Mouse (Mus musculus) kidney, embryonic 16.5 days (tissue): Measurements from ENCODE around the gene Nin. TPM values are rescaled to one million over a fixed set of nuclear protein-coding genes. Genes with fewer than 3 reads are reported as not detected.
A peak's percentile ranks its signal among the peaks of the same experiment; 100 is the strongest.

Experiments used
- ATAC-seq: fragments of 200-750 bp; cut with Nextera tagmentation; 2 replicates; pipeline ENCODE4 v1.8.0; 2017; ENCODE audit warnings: moderate TSS enrichment; ENCODE audit not compliant: low FRiP score, low TSS enrichment
- H3K27ac ChIP-seq: fragments of 300-500 bp; sonication (generic); 2 replicates; pipeline ENCODE4 v1.5.1; 2014; ENCODE audit warnings: low read length
- H3K27me3 ChIP-seq: fragments of 300-500 bp; sonication (generic); 2 replicates; pipeline ENCODE4 v1.6.1; 2014; ENCODE audit warnings: low read length, control low read depth, mixed read lengths; ENCODE audit not compliant: insufficient read depth
- H3K36me3 ChIP-seq: fragments of 300-500 bp; sonication (generic); 2 replicates; pipeline ENCODE4 v1.6.1; 2014; ENCODE audit warnings: low read length, control low read depth, mixed read lengths; ENCODE audit not compliant: insufficient read depth
- H3K4me1 ChIP-seq: fragments of 300-500 bp; sonication (generic); 2 replicates; pipeline ENCODE4 v1.6.1; 2014; ENCODE audit warnings: low read length, control low read depth, mixed read lengths; ENCODE audit not compliant: insufficient read depth
- H3K4me2 ChIP-seq: fragments of 300-500 bp; sonication (generic); replicated peaks from 2 replicates; pipeline ENCODE4 v1.6.1; 2014; ENCODE audit warnings: low read depth, low read length
- H3K4me3 ChIP-seq: fragments of 300-500 bp; sonication (generic); 2 replicates; pipeline ENCODE4 v1.5.1; 2014; ENCODE audit warnings: mild to moderate bottlenecking, low read length
- H3K9ac ChIP-seq: fragments of 300-500 bp; sonication (generic); replicated peaks from 2 replicates; pipeline ENCODE4 v1.6.1; 2014; ENCODE audit warnings: low read length
- H3K9me3 ChIP-seq: fragments of 300-500 bp; sonication (generic); 2 replicates; pipeline ENCODE4 v1.6.1; 2016; ENCODE audit warnings: low read length, control low read depth
- WGBS: fragments of 180-500 bp; shearing (Covaris S2); extraction: QIAGEN DNeasy Blood & Tissue Kit; methylation state at CpG from one replicate; pipeline ENCODE4 v1.1.7; 2014; 5-methylcytosine and 5-hydroxymethylcytosine counted together
- polyA plus RNA-seq: library from polyadenylated mRNA; unstranded; fragments of >200 nt; fragmentation: Nextera tagmentation; extraction: Ambion mirVana; gene quantifications from 2 replicates; pipeline ENCODE4 v1.2.1, GENCODE M21; 2015

Nin gene
- polyA plus RNA-seq, result 12.0 and 13.4 TPM in 2 replicates

DNA sequence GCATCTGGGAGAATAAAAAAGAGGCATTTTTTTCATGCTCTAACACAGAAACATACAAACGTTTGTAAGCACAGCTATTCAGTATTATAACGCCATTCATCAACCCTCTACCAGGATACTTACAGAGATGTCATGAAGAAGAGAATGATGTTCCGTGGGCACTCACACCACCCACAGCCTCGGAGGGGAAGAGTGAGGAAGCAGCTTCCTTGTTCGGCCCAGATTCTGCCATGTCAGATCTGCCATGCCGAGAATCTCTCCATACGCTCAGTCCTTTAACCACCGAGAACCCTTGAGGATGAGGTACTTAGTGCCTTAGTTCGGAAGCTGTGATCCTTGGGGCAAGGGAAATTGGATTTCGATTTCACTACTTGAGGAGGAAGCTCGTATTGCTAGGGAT, at the start of gene Nin:
Nin (minus strand) TSS at position 367 of the 400 bp plus-strand sequence.
- H3K27ac ChIP-seq, result peak within 1 kb of the TSS; percentile 44
- 68% methylated on average over 11 of the region's 11 CpGs for WGBS

DNA sequence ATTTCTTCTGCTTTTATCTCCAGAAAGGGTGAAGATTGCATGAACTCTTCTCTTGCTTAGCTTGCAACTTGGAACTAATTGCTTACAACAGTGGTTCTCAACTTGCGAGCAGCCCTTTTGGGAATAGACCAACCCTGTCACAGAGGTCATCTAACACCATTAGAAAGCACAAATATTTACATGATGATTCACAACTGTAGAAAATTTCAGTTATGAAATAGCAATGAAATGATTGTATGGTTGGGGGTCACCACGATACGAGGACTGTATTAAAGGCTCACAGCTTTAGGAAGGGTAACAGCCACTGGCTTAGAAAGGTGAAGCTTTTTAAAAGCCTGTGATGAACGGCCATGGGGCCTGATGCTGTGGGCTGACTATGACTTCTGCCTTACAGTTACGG, 47.5 kb upstream of the Nin start:
- Histone ChIP-seq H3K4me1 (0 out of 2 replicates have a peak, but pooled peaks cover 2% of the 10 kb centered on the region), H3K9me3 (no peaks in the 10 kb centered on the region), H3K4me2 (no peak overlapping the region), H3K9ac (no peak overlapping the region), H3K27me3 (no peaks in the 10 kb centered on the region), H3K4me3 (no peak overlapping the region), H3K36me3 (no peaks in the 10 kb centered on the region), H3K27ac (no peak overlapping the region)
- WGBS, result 68% methylated on average over 5 of the region's 5 CpGs
- ATAC-seq, result no peak

More for the DNA sequence above, at the start of gene Nin:
- H3K4me2 ChIP-seq, result peak within 1 kb of the TSS; percentile 82; the same call in 1 of the 2 replicates
- peaks cover 23% of the 10 kb centered on the region for H3K4me1 ChIP-seq
- no peak within 1 kb of the TSS for H3K9ac ChIP-seq
- H3K9me3 ChIP-seq, result no peaks in the 10 kb centered on the region
- H3K4me3 ChIP-seq, result no peak within 1 kb of the TSS; the same call in 1 of the 2 replicates
- H3K27me3 ChIP-seq, result no peaks in the 10 kb centered on the region
- ATAC-seq, result no peak
- H3K36me3 ChIP-seq, result no peaks in the 10 kb centered on the region

DNA sequence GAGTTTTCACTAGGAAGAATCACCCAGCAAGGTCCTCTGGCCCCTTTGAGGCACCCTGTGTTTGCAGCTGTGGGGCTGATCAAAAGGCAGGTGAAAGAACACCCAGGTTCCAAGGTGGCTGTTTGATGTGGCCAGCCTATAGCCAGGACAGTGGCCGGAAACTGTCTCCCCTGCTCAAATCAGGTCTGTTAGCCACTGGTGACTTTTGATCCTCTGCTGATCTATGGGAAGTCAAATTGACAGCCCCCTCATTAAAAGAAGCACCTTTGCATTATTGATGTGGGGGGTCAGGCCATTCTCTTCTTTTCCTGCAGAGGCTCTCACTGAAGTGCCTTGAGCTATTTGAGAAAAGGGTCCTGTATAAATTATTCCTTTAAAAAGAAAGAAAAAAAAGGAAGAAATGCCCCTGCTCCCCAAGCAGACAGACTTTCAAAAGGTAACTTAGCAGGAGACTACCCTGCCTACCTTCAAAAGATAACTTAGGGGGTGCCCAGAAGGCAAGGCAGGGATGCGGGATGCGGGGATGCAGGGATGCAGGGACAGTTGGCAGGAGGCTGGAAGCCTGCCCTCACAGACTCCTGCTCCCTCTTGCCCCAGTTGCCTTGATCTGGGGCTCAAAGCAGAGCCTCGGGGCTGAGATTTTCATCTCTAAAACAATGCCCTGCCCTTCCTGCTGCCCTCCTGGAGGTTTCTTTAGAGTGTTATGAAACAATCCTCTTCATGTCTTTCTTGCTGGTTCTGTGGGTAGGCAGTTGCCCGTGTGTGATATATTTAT, 44.0 kb upstream of the Nin start:
- no peak overlapping the region for H3K4me3 ChIP-seq
- H3K27me3 ChIP-seq, result no peaks in the 10 kb centered on the region
- H3K27ac ChIP-seq, result no peak overlapping the region
- H3K36me3 ChIP-seq, result no peaks in the 10 kb centered on the region
- WGBS, result 49% methylated on average over 5 of the region's 5 CpGs
- H3K4me2 ChIP-seq, result no peak overlapping the region
- no peak overlapping the region for H3K9ac ChIP-seq
- no peaks in the 10 kb centered on the region for H3K4me1 ChIP-seq
- H3K9me3 ChIP-seq, result no peaks in the 10 kb centered on the region
- ATAC-seq, result no peak

DNA sequence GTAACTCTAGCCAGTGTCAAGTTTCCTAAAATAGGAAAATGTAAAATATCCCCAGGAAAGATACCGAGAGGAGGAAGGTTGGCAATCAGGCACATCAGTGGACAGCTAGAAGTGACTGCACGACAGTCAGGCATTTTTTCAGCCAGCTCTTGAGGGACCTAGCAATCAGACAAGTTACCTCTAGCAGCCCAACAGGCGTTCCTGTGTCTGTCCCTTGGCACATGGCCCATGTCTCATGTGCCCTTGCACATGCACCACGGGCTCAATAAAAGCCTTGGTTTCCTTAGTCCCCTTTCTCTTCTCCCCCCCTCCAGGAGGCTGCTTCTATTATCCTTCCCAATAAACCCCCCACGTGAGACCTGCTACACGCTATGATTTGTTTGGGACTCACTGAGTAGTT, 42.7 kb upstream of the Nin start:
- Histone ChIP-seq H3K27ac (no peak overlapping the region), H3K4me3 (no peak overlapping the region), H3K36me3 (no peaks in the 10 kb centered on the region), H3K9ac (no peak overlapping the region), H3K4me2 (no peak overlapping the region), H3K4me1 (no peaks in the 10 kb centered on the region), H3K27me3 (no peaks in the 10 kb centered on the region), H3K9me3 (no peaks in the 10 kb centered on the region)
- no peak for ATAC-seq
- 75% methylated on average over 6 of the region's 6 CpGs for WGBS

DNA sequence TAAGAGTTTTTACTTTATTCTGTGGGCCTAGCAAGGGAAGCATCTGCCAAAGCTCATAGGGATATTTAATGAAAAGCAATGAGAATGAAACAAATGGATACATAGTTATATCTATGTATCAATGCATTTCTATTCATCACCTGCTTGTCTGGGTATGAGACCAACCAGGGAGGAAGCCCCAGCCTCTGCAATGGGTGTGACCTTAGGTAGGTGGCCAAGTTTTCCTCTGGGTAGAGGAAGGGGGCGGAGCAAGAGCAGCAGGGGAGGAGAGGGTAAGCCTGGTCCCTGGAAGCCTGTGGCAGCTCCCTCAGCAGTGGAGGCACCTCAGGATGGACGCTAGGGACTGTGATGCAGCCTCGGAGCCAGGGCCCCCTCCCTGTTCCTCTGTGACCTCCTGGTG, 40.3 kb upstream of the Nin start, which contains the start of gene Abhd12b:
Abhd12b (plus strand) TSS at position 301 of the 400 bp plus-strand sequence.
- Histone ChIP-seq H3K9me3 (no peaks in the 10 kb centered on the region), H3K36me3 (no peaks in the 10 kb centered on the region), H3K9ac (no peak within 1 kb of the TSS), H3K27me3 (no peaks in the 10 kb centered on the region), H3K27ac (no peak within 1 kb of the TSS), H3K4me3 (no peak within 1 kb of the TSS), H3K4me2 (no peak within 1 kb of the TSS), H3K4me1 (0 out of 2 replicates have a peak, but pooled peaks cover 2% of the 10 kb centered on the region)
- ATAC-seq, result no peak
- 43% methylated on average over 3 of the region's 3 CpGs for WGBS

DNA sequence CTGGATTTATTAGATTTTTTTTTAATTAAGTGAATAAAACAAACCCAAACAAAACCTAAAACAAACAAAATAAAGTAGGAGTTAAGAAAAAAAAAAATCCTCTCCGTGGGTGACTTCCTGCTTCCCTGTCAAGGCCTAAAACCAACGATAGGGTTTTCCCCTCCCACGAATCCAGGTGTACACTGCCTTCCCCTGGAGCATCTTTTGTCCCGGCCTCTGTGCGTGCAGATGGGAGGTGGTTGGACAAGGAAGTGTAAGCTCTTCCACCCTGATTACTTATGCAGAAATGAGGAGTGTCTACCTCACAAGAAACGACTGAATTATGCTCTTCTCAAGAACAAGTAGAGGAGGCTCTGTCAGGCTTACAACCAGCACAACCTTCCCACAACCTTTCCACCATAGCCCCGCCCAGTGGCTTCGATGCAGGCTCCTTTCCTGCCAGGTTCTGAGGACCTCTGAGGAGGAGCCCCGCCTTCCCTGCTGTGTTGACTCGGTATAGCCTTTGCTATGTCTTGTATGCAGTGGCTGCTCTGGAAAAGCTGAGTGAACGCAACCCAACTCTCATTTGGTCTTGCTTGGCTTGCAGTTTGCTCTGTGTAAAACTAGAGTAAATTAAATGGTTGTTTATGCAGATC, 35.2 kb upstream of the Nin start:
- H3K9ac ChIP-seq, result 0 out of 2 replicates have a peak overlapping the region, but pooled peaks have one; percentile 37
- WGBS, result 14% methylated on average over 11 of the region's 11 CpGs
- no peaks in the 10 kb centered on the region for H3K9me3 ChIP-seq
- peaks cover 25% of the 10 kb centered on the region for H3K4me1 ChIP-seq
- no peaks in the 10 kb centered on the region for H3K36me3 ChIP-seq
- H3K4me2 ChIP-seq, result peak overlapping the region; percentile 56
- H3K27ac ChIP-seq, result no peak overlapping the region
- no peaks in the 10 kb centered on the region for H3K27me3 ChIP-seq
- no peak for ATAC-seq
- peak overlapping the region; percentile 46 for H3K4me3 ChIP-seq

DNA sequence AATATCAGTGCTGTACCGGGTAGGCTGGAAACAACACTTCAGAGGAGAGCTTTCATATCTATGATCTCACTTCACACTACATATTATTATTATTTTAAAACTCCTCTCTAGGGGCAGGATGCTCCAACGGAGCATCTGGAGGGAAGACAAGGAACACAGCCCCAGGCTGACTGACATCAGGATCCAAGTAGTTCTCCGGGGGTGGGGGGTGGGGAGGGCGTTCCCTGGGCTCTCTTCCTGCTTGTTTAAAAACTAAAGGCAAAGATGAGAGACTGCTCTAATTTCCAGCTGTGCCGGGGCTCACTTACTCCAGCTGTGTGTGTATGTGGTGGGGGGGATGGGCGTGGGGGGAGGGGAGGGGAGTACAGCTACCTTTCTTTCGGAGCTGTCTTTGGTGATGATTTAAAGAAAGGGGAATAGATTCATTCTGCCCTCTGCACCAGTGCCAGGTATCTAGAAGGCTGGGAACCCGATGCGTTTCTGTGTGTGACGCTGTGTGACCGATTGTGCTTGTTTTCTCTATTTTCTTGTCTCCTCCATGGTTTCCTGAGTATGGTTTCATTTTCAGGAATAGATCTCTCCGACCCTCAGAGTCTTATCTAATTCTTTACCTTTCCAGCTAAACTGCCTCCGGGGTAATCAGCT, 34.6 kb upstream of the Nin start:
- no peak for ATAC-seq
- Histone ChIP-seq H3K36me3 (no peaks in the 10 kb centered on the region), H3K4me1 (peaks cover 25% of the 10 kb centered on the region), H3K4me3 (peak overlapping the region; percentile 46), H3K27me3 (no peaks in the 10 kb centered on the region), H3K27ac (no peak overlapping the region), H3K9me3 (no peaks in the 10 kb centered on the region), H3K4me2 (peak overlapping the region; percentile 56), H3K9ac (peak overlapping the region; percentile 54)
- 2% methylated on average over 13 of the region's 13 CpGs for WGBS

DNA sequence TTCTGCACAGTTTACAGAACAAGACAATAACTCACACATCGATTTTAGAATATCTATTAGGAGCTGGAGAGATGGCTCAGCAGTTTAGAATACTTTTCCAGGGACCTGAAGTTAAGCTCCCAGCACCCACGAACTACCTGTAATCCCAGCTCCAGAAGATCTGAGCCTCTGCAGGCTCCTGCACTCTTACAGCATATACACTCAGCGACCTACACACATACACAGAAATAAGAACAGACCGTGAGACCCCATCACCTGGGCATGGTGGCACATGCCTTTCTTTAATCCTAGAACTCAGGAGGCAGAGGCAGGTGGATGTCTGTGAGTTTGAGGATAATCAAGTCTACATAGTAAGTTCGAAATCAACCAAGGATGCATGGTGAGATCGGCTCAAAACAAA, 32.1 kb upstream of the Nin start:
- no peak overlapping the region for H3K4me2 ChIP-seq
- 88% methylated on average over 6 of the region's 6 CpGs for WGBS
- H3K9ac ChIP-seq, result no peak overlapping the region
- H3K27me3 ChIP-seq, result no peaks in the 10 kb centered on the region
- H3K9me3 ChIP-seq, result no peaks in the 10 kb centered on the region
- no peaks in the 10 kb centered on the region for H3K36me3 ChIP-seq
- no peak overlapping the region for H3K4me3 ChIP-seq
- no peak for ATAC-seq
- H3K27ac ChIP-seq, result no peak overlapping the region
- peaks cover 25% of the 10 kb centered on the region for H3K4me1 ChIP-seq

DNA sequence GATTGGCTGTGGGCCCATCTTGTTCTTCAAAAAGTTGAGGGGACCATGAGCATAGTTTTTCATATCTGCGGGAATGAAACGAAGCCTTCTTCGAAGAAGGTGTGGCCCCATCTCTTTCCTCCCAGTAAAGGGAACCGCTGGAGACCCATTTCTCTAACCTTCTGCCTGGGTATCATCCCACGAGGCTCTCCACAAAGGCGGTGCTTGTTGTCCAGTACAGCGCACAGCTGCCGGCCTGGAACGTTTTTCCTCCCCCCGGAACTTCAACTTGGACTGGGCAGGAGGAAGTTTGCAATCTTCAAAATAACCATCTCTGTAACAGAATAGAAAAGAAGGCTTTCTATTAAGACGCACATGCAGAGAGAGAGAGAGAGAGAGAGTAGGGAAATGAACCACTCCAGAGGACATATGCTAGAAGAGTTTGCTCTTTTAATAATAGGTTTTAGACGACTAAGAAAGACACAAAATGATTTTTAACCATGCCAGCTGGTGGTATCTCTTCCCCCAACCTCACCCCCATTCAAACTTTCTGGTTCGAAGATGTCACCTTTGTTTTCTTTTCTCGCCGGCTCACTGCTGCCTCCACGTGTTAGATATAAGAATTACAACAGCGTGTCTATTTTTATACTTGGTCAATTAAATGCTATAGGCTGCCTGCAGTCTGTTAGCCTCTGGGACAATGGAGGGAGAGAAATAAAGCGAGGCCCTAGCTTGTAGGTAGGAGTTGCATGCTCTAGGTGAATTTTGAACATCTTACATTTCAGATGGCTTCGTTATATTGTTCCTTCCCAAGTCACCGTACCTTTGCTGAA, 31.3 kb upstream of the Nin start:
- peaks cover 25% of the 10 kb centered on the region for H3K4me1 ChIP-seq
- peak; percentile 31; the same call in 1 of the 2 replicates for ATAC-seq
- no peaks in the 10 kb centered on the region for H3K27me3 ChIP-seq
- H3K36me3 ChIP-seq, result no peaks in the 10 kb centered on the region
- H3K9me3 ChIP-seq, result no peaks in the 10 kb centered on the region
- peak overlapping the region; percentile 88 for H3K27ac ChIP-seq
- 38% methylated on average over 20 of the region's 20 CpGs for WGBS
- no peak overlapping the region for H3K9ac ChIP-seq
- H3K4me2 ChIP-seq, result no peak overlapping the region
- no peak overlapping the region for H3K4me3 ChIP-seq
